Mouse (Mus musculus) neural tube, embryonic 11.5 days (tissue): ENCODE data around the gene Magoh. TPM values are rescaled to one million over a fixed set of nuclear protein-coding genes. Genes with fewer than 3 reads are reported as not detected.

Source experiments
- ATAC-seq: fragments of 200-750 bp; cut with Nextera tagmentation; 2 replicates; pipeline ENCODE4 v1.8.0; 2017; ENCODE audit warnings: moderate number of reproducible peaks, mild to moderate bottlenecking, moderate TSS enrichment, moderate library complexity; ENCODE audit not compliant: insufficient read depth, low FRiP score, low TSS enrichment
- DNase-seq: peaks from one replicate; pipeline ENCODE4 v3.0.0-alpha.2; 2015; ENCODE audit warnings: low spot score
- H3K27ac ChIP-seq: fragments of 300-500 bp; sonication (generic); 2 replicates; pipeline ENCODE4 v1.5.1; 2014; ENCODE audit warnings: low read depth, mild to moderate bottlenecking, low read length
- H3K27me3 ChIP-seq: fragments of 300-500 bp; sonication (generic); 2 replicates; pipeline ENCODE4 v1.6.1; 2014; ENCODE audit warnings: mild to moderate bottlenecking, low read length, mixed read lengths; ENCODE audit not compliant: control insufficient read depth, insufficient read depth
- H3K36me3 ChIP-seq: fragments of 300-500 bp; sonication (generic); 2 replicates; pipeline ENCODE4 v1.6.1; 2014; ENCODE audit warnings: mild to moderate bottlenecking, low read length, moderate library complexity, mixed read lengths; ENCODE audit not compliant: control insufficient read depth, insufficient read depth
- H3K4me1 ChIP-seq: fragments of 300-500 bp; sonication (generic); 2 replicates; pipeline ENCODE4 v1.6.1; 2014; ENCODE audit warnings: low read length, mixed read lengths; ENCODE audit not compliant: control insufficient read depth, insufficient read depth
- H3K4me2 ChIP-seq: fragments of 300-500 bp; sonication (generic); 2 replicates; pipeline ENCODE4 v1.6.1; 2014; ENCODE audit warnings: low read depth, mild to moderate bottlenecking, moderate library complexity
- H3K4me3 ChIP-seq: fragments of 300-500 bp; sonication (generic); 2 replicates; pipeline ENCODE4 v1.5.1; 2014; ENCODE audit warnings: low read depth, low read length
- H3K9ac ChIP-seq: fragments of 300-500 bp; sonication (generic); 2 replicates; pipeline ENCODE4 v1.6.1; 2014; ENCODE audit warnings: mild to moderate bottlenecking, low read length
- H3K9me3 ChIP-seq: fragments of 300-500 bp; sonication (generic); 2 replicates; pipeline ENCODE4 v1.6.1; 2016; ENCODE audit warnings: low read length; ENCODE audit not compliant: control insufficient read depth
- WGBS: fragments of 180-500 bp; shearing (Covaris S2); extraction: QIAGEN DNeasy Blood & Tissue Kit; methylation state at CpG from one replicate; pipeline ENCODE4 v1.1.7; 2014; 5-methylcytosine and 5-hydroxymethylcytosine counted together
- polyA plus RNA-seq: library from polyadenylated mRNA; unstranded; fragments of >200 nt; fragmentation: Nextera tagmentation; extraction: Ambion mirVana; gene quantifications from 2 replicates; pipeline ENCODE4 v1.2.1, GENCODE M21; 2014

The Magoh gene
- polyA plus RNA-seq, 1 experiment from 2014 or later, result 195 TPM

DNA sequence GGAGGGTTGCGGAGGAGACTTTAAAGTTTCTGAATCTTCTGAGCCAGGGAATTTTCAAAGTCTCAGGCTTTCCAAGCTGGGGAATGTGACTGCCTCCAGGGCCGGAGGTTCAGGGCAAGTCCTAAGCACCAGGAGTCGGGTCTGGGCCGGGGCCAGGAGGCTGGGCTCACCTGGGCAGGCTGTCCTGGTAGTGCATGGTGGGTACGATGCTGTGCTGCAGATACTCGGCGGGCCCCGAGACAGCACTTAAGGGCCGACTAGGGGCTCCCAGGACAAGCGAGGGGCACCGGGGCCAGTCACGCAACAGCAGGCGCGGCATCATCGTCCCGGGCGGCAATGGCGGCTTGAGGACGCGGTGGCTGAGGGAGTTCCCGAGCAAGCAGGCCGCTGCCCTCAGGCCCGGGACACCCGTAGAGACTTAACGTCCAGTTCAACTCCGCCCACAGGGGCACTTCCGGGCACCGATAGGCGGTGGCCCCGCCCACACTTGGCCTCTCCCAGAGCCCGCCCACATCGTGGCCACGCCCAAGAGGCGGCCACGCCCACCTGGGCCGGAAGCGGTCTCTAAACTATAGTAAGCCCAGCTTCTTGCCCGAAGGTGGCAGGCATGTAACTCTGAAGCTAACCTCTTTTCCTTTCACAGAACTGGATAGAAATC, 43.7 kb downstream of the Magoh start, which contains the start of gene Cpt2:
Gene Cpt2 (minus strand): TSS at position 466 of the 658 bp plus-strand sequence.
- under 1% methylated on average over 38 of the region's 38 CpGs for whole genome bisulfite sequencing
- peaks cover 7% of the 10 kb centered on the region; the same call in 1 of the 2 replicates for H3K4me1 ChIP-seq
- peak within 1 kb of the TSS; percentile 70 for H3K4me3 ChIP-seq
- H3K9ac ChIP-seq, result peak within 1 kb of the TSS; percentile 67
- H3K27me3 ChIP-seq, result no peaks in the 10 kb centered on the region
- peak; percentile 98 for DNase-seq
- peak; percentile 90 for ATAC-seq
- no peaks in the 10 kb centered on the region for H3K9me3 ChIP-seq
- H3K36me3 ChIP-seq, result no peaks in the 10 kb centered on the region
- H3K27ac ChIP-seq, result 0 out of 2 replicates have a peak within 1 kb of the TSS, but pooled peaks have one; percentile 21
- H3K4me2 ChIP-seq, result peak within 1 kb of the TSS; percentile 53

DNA sequence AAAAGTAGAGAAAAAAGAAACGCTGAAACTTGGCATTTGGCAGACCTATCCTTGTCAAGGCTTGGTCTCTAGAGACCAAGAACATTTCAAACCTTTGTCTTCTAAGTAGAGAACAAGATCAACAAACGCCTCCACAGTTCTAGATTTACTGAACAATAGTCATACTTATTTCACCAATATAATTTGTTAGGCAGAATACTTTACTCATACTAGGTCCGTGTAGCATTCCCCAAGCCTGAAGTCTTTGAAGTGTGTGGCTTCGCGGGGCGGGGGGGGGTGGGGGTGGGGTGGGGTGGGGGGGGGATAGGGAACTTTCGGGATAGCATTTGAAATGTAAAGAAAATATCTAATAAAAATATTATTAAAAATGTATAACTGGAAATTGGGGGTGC, 44.2 kb downstream of the Magoh start:
- Histone ChIP-seq H3K9me3 (no peaks in the 10 kb centered on the region), H3K36me3 (no peaks in the 10 kb centered on the region), H3K4me1 (peaks cover 7% of the 10 kb centered on the region; the same call in 1 of the 2 replicates), H3K27ac (no peak overlapping the region), H3K4me3 (peak overlapping the region; percentile 70), H3K4me2 (peak overlapping the region; percentile 53), H3K9ac (no peak overlapping the region; the same call in 1 of the 2 replicates), H3K27me3 (no peaks in the 10 kb centered on the region)
- ATAC-seq, result 0 out of 2 replicates have a peak, but pooled peaks have one; percentile 12
- WGBS, result 60% methylated on average over 7 of the region's 7 CpGs
- no peak for DNase-seq

DNA sequence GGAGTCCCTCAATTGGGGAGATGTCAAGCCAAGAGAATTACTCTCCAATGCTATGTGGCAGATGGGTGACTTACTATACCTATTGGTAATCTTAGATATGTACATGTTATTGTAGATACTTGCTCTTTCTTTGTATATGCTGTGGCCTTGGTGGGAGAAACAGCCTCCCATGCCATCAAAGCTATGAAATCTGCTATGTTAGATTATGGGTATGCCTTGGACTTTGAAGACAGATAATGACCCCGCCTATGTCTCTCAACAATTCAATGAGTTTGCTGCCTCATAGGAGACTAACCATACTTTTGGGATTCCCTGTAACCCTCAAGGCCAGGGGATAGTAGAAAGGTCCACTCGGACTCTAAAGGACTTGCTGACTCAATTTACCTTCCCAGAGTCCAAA, 48.7 kb downstream of the Magoh start:
- Histone ChIP-seq H3K4me3 (no peak overlapping the region), H3K27me3 (no peaks in the 10 kb centered on the region), H3K9me3 (no peaks in the 10 kb centered on the region), H3K27ac (no peak overlapping the region), H3K36me3 (no peaks in the 10 kb centered on the region), H3K9ac (no peak overlapping the region), H3K4me2 (no peak overlapping the region), H3K4me1 (no peaks in the 10 kb centered on the region)
- 76% methylated on average over 2 of the region's 2 CpGs for WGBS
- DNase-seq (no peak), ATAC-seq (no peak)

DNA sequence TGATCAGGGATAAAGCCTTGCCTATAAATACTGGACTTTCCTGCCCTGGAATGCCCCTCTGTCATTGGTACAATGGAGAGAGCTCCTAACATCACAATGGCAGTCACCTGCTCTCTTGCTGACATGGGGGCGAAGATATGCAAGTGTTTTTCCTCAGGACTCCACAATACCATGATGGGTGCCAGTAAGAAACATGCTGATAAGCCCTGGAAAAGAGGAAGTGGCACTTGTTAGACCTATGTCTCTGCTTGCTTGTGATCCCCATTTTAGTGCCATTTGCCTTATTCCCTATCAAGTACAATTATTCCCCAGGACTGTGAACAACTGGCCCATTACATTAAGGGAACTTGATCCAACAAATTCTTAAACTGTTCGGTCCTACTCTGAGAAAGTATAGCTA, 49.2 kb downstream of the Magoh start:
- H3K27me3 ChIP-seq, result no peaks in the 10 kb centered on the region
- H3K4me1 ChIP-seq, result no peaks in the 10 kb centered on the region
- ATAC-seq (no peak), DNase-seq (no peak)
- no peak overlapping the region for H3K9ac ChIP-seq
- no peak overlapping the region for H3K4me3 ChIP-seq
- H3K36me3 ChIP-seq, result no peaks in the 10 kb centered on the region
- WGBS, result 83% methylated on average over 2 of the region's 2 CpGs
- H3K4me2 ChIP-seq, result no peak overlapping the region
- H3K9me3 ChIP-seq, result no peaks in the 10 kb centered on the region
- no peak overlapping the region for H3K27ac ChIP-seq

DNA sequence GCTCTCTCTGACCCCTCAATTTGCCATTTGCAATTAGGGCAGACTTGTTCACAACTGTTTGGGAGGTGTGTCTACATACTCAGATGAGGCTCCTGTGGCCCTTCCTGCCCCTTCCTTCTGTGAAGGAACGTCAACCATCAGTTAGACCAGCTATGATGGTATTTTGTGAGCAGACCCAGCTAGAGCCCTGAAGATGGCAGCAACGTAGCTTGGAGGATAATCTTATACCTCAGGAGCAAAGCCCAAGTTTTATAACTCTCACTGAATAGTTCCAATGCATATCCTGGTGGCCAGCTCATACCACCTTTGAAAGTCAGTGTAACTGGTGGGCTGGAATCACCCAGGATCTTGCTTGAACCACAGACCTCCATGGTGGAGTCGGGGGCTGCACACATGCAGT, 51.9 kb downstream of the Magoh start:
- no peak for DNase-seq
- ATAC-seq, result no peak
- H3K27ac ChIP-seq, result no peak overlapping the region
- H3K4me1 ChIP-seq, result no peaks in the 10 kb centered on the region
- H3K4me2 ChIP-seq, result no peak overlapping the region
- H3K4me3 ChIP-seq, result no peak overlapping the region
- H3K36me3 ChIP-seq, result no peaks in the 10 kb centered on the region
- H3K27me3 ChIP-seq, result no peaks in the 10 kb centered on the region
- H3K9me3 ChIP-seq, result no peaks in the 10 kb centered on the region
- H3K9ac ChIP-seq, result no peak overlapping the region
- WGBS, result 80% methylated on average over 3 of the region's 3 CpGs

DNA sequence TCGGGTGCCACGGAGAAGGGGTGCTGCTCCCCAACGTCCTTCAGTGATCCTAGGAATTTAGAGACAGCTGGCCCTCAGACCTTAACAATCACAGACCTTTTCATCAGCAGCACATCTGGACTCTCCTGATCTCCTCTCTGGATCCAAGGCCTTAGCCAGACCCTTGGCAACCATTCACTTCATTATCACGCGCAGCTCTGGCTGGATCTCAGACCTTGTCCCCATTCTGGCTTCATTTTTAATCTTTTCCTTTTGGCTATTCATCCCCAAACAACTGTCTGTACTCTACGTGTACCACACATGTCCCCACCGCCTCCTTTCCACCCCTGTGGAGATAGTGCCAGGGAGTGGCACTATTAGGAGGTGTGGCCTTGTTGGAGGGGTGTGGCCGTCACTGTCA, 53.7 kb downstream of the Magoh start:
- Histone ChIP-seq H3K36me3 (no peaks in the 10 kb centered on the region), H3K27me3 (no peaks in the 10 kb centered on the region), H3K4me2 (no peak overlapping the region), H3K4me1 (no peaks in the 10 kb centered on the region), H3K27ac (no peak overlapping the region), H3K9me3 (no peaks in the 10 kb centered on the region), H3K9ac (no peak overlapping the region), H3K4me3 (no peak overlapping the region)
- DNase-seq, result no peak
- WGBS, result 76% methylated on average over 8 of the region's 8 CpGs
- no peak for ATAC-seq

DNA sequence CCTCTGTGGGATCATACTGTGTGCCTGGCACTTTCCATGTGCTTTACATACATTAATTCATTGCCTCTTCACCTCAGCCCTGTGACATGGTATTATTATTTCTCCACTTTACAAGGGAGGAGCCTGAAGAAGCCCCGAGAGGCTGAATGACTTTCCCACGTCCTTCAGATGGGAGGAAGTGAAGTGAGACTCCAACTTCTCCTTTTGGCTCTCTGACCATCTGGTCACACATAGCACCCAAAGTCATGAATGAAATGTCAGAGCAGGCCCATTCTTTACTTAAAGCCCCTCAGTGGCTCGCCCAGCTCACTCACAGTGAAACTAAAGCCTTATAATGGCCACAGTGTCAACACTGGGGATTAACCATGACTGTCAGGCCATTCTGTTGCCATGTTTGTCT, 55.7 kb downstream of the Magoh start:
- Histone ChIP-seq H3K4me2 (no peak overlapping the region), H3K4me3 (no peak overlapping the region), H3K9ac (no peak overlapping the region), H3K27me3 (no peaks in the 10 kb centered on the region), H3K27ac (no peak overlapping the region), H3K9me3 (no peaks in the 10 kb centered on the region), H3K36me3 (no peaks in the 10 kb centered on the region), H3K4me1 (no peaks in the 10 kb centered on the region)
- ATAC-seq, result no peak
- WGBS, result 57% methylated on average over 3 of the region's 3 CpGs
- no peak for DNase-seq

Other genes with a start within 250 kb of the Magoh start
- gene Dmrtb1, start 195.5 kb upstream of the Magoh start, polyA plus RNA-seq, result 5.8 and 7.1 TPM in 2 replicates
- gene Lrp8, start 77.5 kb upstream of the Magoh start, polyA plus RNA-seq, result 25.6 and 27.6 TPM in 2 replicates
- 109 and 128 TPM in 2 replicates for gene 0610037L13Rik, start 10.1 kb downstream of the Magoh start, polyA plus RNA-seq
- gene Cpt2, start 43.9 kb downstream of the Magoh start, polyA plus RNA-seq, result 34.8 and 35.0 TPM in 2 replicates
- gene Slc1a7, start 88.6 kb downstream of the Magoh start, polyA plus RNA-seq, result not detected in 2 replicates
- 0.36 and 0.42 TPM in 2 replicates for gene Podn, start 216.7 kb downstream of the Magoh start, polyA plus RNA-seq